Mouse (Mus musculus) kidney, adult 2 months (tissue): ENCODE results near the gene Chga.

ENCODE experiments used
- CTCF ChIP-seq: fragments of 200-500 bp; conservative IDR thresholded peaks from 2 replicates; pipeline ENCODE4 v1.5.1; 2011; ENCODE audit warnings: low read depth, mild to moderate bottlenecking, control low read depth, low read length, moderate library complexity, mixed read lengths; ENCODE audit not compliant: insufficient read depth, insufficient read length
- POLR2A ChIP-seq: fragments of 200-500 bp; IDR thresholded peaks from one replicate; pipeline ENCODE4 v1.6.1; 2011; ENCODE audit warnings: low read depth, low read length, control low read depth

GRCm38 (mm10) chr12:102597466-102597865, 42.7 kb downstream of the Chga start:
- TF ChIP-seq POLR2A = no peak
- no peak for TF ChIP-seq CTCF
